Comparison of ENCODE assay signal across 6 mouse cellular contexts in genomic region chr19:32787388-32787787, GRCm38 (mm10). TPM values are rescaled to one million over a fixed set of nuclear protein-coding genes. Genes with fewer than 3 reads are reported as not detected.
DNase-seq lines count a peak whose midpoint lies in the region; ATAC-seq and TF ChIP-seq lines count a peak whose summit lies in the region.
"Not testable (repeated sequence)": the region's sequence is repeated elsewhere in the genome, so short reads cannot be mapped to it uniquely, and the experiment has no call there.

No protein-coding gene starts in this region.

- DNase-seq in gastrocnemius, adult 2 months, result peak; percentile 16
- peak; percentile 20 for DNase-seq in kidney, postnatal 14 days
- DNase-seq in left cerebral cortex, postnatal 14 days (ENCODE audit: low spot score in 2 of 2), result peak; percentile 12 to 17
- DNase-seq in right cerebral cortex, postnatal 10 days (ENCODE audit: low spot score in 2 of 2), result peak; percentile 33 to 55

- not testable (repeated sequence) for H3K4me3 ChIP-seq in bone marrow macrophage, adult 2 months (ENCODE audit: insufficient read depth, low read length); gastrocnemius, adult 2 months; heart, embryonic 12.5 days

- H3K9me3 ChIP-seq in heart, embryonic 12.5 days (replicated peaks), result not testable (repeated sequence)

- not testable (repeated sequence) for H3K36me3 ChIP-seq in heart, embryonic 12.5 days

- H3K9ac ChIP-seq in heart, embryonic 12.5 days, result not testable (repeated sequence)

- H3K27ac ChIP-seq in bone marrow macrophage, adult 2 months (ENCODE audit: insufficient read depth, low read depth, low read length), result peak overlapping the region; percentile 85
- not testable (repeated sequence) for H3K27ac ChIP-seq in gastrocnemius, adult 2 months
- peak overlapping the region; percentile 51; the same call in 1 of the 2 replicates for H3K27ac ChIP-seq in heart, embryonic 12.5 days (ENCODE audit: poor library complexity, severe bottlenecking)

- intact Hi-C loops in gastrocnemius, adult 2 months (cut with DNase I); left cerebral cortex, postnatal 14 days (cut with DNase I): not testable (repeated sequence)

- TF ChIP-seq POLR2A in bone marrow macrophage, adult 2 months (IDR thresholded peaks at IDR 0.05; ENCODE audit: borderline replicate concordance, low read depth, low read length), result not testable (repeated sequence)

- H3K27me3 ChIP-seq in heart, embryonic 12.5 days (replicated peaks), result not testable (repeated sequence)

- H3K4me2 ChIP-seq in heart, embryonic 12.5 days, result not testable (repeated sequence)

- peaks cover 50% of the 10 kb centered on the region for H3K4me1 ChIP-seq in bone marrow macrophage, adult 2 months (ENCODE audit: control insufficient read depth, insufficient read depth, low read length)
- H3K4me1 ChIP-seq in heart, embryonic 12.5 days (replicated peaks), result peaks cover 22% of the 10 kb centered on the region

- not testable (repeated sequence) for TF ChIP-seq CTCF in bone marrow macrophage, adult 2 months (IDR thresholded peaks at IDR 0.05; ENCODE audit: low read depth, low read length); gastrocnemius, adult 2 months (IDR thresholded peaks at IDR 0.05)

- ATAC-seq in heart, embryonic 12.5 days (ENCODE audit: insufficient number of reproducible peaks, low FRiP score), result not testable (repeated sequence)

- 44% methylated on average over 4 of the region's 4 CpGs for WGBS in heart, embryonic 12.5 days

RNA-seq across cellular contexts. Expression of gene Pten, which starts 30.1 kb away (rescaled TPM):
- 62.7 and 70.4 TPM in 2 replicates for polyA plus RNA-seq in bone marrow macrophage, adult 2 months (2012; ENCODE audit: insufficient read depth, insufficient read length, missing spikeins)
- total RNA-seq in gastrocnemius, adult 2 months (2021), result 10 to 100 TPM; 35.2 to 36.9 TPM
- 6.1 and 7.7 TPM in 2 replicates for polyA plus RNA-seq in heart, embryonic 12.5 days (2016; fragmentation: Nextera tagmentation; extraction: Ambion mirVana)
- 100 to 1,000 TPM; 147 to 158 TPM for total RNA-seq in left cerebral cortex, postnatal 14 days (2021)

RNA-seq across cellular contexts. Expression of gene Atad1, which starts 47.8 kb away (rescaled TPM):
- 52.2 and 75.6 TPM in 2 replicates for polyA plus RNA-seq in bone marrow macrophage, adult 2 months (2012; ENCODE audit: insufficient read depth, insufficient read length, missing spikeins)
- total RNA-seq in gastrocnemius, adult 2 months (2021), result 10 to 100 TPM; 55.3 to 71.6 TPM
- polyA plus RNA-seq in heart, embryonic 12.5 days (2016; fragmentation: Nextera tagmentation; extraction: Ambion mirVana), result 63.1 and 65.3 TPM in 2 replicates
- total RNA-seq in left cerebral cortex, postnatal 14 days (2021), result 100 to 1,000 TPM; 121 to 122 TPM
